Mouse (Mus musculus) testis, adult 2 months (tissue): ENCODE measurements at regions not wholly inside any gene's neighbourhood (a gene's known extent, or its start where the extent isn't known, plus 50 kb on each side); places are given as distances from the start of the nearest gene placed in this dataset.

Experiments used
- H3K27ac ChIP-seq: fragments of 200-500 bp; 2 replicates; pipeline ENCODE4 v1.5.1; 2012; ENCODE audit warnings: low read depth, low read length; ENCODE audit not compliant: control insufficient read depth, insufficient read depth
- H3K27me3 ChIP-seq: fragments of 200-500 bp; 2 replicates; pipeline ENCODE4 v1.6.1; 2012; ENCODE audit warnings: mild to moderate bottlenecking, low read length, moderate library complexity; ENCODE audit not compliant: control insufficient read depth, insufficient read depth
- H3K36me3 ChIP-seq: fragments of 200-500 bp; 2 replicates; pipeline ENCODE4 v1.6.1; 2012; ENCODE audit warnings: mild to moderate bottlenecking, low read length; ENCODE audit not compliant: control insufficient read depth, insufficient read depth
- H3K4me1 ChIP-seq: fragments of 200-500 bp; 2 replicates; pipeline ENCODE4 v1.6.1; 2012; ENCODE audit warnings: low read length; ENCODE audit not compliant: control insufficient read depth, insufficient read depth
- H3K4me3 ChIP-seq: fragments of 200-500 bp; 2 replicates; pipeline ENCODE4 v1.5.1; 2012; ENCODE audit warnings: low read depth, mild to moderate bottlenecking, low read length, moderate library complexity, mixed read lengths; ENCODE audit not compliant: control insufficient read depth
- CTCF ChIP-seq: fragments of 200-500 bp; IDR thresholded peaks from 2 replicates; pipeline ENCODE4 v1.5.1; 2012; ENCODE audit warnings: low read depth, mild to moderate bottlenecking, inconsistent platforms, low read length, moderate library complexity; ENCODE audit not compliant: control insufficient read depth, insufficient read depth, insufficient replicate concordance
- POLR2A ChIP-seq: fragments of 200-500 bp; IDR thresholded peaks from 2 replicates; pipeline ENCODE4 v1.6.1; 2012; ENCODE audit warnings: low read depth, mild to moderate bottlenecking, inconsistent platforms, low read length, moderate library complexity; ENCODE audit not compliant: control insufficient read depth

DNA sequence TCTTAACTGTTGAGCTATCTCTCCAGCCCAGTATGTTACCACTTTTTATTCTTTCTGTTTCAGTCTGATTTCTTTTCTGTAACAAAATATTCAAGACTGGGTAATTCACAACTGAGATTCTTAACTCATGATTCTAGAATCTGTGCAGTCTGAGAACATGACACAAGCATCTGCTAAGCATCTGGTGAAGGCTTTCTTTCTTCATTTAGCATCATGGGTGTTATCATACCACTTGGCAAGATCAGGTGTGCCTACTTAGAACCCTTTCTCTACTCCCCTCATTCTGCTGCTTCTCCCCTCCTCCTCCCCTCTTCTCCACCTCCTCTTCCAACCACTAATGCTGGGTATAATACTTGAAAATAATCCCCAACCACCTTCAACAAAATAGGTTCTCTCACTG lies 62.1 kb upstream of the Pfn2 start:
- TF ChIP-seq POLR2A (no peak), CTCF (no peak)
- H3K4me3 ChIP-seq, result no peak overlapping the region
- H3K4me1 ChIP-seq, result peaks cover 2% of the 10 kb centered on the region; the same call in 1 of the 2 replicates
- no peaks in the 10 kb centered on the region for H3K27me3 ChIP-seq
- H3K36me3 ChIP-seq, result no peaks in the 10 kb centered on the region
- H3K27ac ChIP-seq, result no peak overlapping the region

DNA sequence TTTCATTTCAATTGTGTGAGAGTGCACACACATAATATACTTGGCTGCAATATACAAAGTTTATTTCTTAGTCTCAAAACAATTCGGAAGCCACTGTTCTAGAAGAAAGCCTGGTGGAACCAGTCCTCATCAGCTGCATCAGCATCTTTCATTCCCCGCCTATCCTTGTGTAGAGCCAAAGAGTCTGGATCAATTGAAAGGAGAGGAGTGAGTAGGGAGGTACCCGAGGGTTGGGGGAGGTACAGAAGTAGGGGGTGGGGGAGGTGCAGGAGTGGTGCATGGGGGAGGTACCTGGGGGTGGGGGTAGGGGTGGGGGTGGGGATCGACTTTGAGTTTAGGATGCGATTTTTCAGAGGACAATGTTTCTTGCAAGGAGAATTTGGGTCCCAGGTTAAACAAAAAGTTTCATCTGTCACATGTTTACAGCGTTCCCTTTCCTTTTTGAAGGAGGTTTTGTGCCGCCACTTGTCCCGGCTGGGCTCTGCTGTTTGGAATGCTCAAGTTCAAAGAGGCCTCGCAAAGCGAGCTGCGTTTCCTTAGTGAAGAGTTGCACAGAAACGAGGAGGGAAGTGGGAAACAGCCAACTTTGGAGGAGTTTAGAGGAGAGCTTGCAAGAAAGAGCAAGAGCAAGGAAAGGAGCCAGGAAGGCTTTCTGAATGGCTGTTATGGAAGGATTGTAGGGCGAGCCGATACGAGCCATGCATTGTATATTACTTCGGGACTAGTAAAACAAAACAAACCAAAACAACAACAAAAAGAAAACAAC lies 64.1 kb upstream of the Pfn2 start:
- no peak for TF ChIP-seq POLR2A
- TF ChIP-seq CTCF, result no peak
- H3K4me1 ChIP-seq, result peaks cover 2% of the 10 kb centered on the region; the same call in 1 of the 2 replicates
- no peak overlapping the region for H3K4me3 ChIP-seq
- no peaks in the 10 kb centered on the region for H3K27me3 ChIP-seq
- H3K36me3 ChIP-seq, result no peaks in the 10 kb centered on the region
- no peak overlapping the region for H3K27ac ChIP-seq

DNA sequence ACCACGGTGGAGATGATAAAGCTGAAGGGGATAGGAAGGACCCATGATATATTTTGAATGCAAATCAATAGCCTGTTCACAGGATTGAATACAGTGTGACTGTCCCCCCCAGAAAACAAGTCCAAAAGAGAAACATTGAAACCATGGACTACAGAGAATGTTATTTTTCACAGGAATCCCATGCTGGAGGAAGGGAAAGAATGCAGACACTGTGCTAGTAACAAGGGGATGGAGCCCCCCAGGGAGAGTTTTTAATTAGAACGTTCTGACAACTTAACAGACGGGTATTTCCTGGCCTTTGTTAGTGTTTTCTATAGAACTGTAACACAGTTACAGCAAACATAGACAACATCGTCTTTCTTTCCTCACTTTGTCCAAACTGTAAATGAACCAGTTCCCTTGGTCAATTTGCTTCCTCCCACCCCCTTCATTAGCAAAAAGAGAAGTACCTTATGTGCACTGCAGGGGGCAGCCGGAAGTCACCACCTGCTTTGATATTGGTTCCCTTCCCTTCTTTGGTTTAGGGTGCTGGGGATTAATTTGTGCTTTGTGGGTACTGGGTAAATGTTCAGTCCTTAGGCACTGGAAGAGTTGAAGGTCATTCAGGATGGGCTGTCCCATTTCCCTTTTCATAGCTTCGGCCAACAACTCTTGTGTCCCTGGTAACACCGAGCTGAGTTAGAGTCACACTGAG lies 64.9 kb upstream of the Pfn2 start:
- no peak overlapping the region for H3K4me3 ChIP-seq
- no peak for TF ChIP-seq POLR2A
- no peak for TF ChIP-seq CTCF
- no peak overlapping the region for H3K27ac ChIP-seq
- no peaks in the 10 kb centered on the region for H3K27me3 ChIP-seq
- H3K4me1 ChIP-seq, result peaks cover 2% of the 10 kb centered on the region; the same call in 1 of the 2 replicates
- H3K36me3 ChIP-seq, result no peaks in the 10 kb centered on the region

DNA sequence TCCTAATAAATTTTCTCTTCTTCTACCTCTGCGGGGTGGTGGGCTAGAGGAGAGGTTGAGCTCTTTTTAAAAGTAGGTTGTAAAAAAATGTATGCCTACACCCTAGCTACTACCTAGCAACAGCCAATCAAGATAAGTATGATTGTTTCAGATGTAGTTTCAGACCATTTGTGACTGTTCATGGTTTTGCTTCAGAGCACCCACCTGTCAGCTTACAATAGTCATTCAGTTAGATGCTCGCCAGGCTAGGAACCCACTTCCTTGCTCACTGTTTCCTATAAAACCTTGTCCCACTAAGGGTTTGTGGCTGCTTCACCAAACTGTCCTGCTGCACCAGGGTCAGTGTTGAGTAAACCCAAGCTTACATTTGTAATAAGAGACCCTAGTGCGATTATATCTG lies 66.8 kb upstream of the Pfn2 start:
- TF ChIP-seq CTCF (no peak), POLR2A (no peak)
- Histone ChIP-seq H3K27ac (no peak overlapping the region), H3K4me1 (peaks cover 2% of the 10 kb centered on the region; the same call in 1 of the 2 replicates), H3K4me3 (no peak overlapping the region), H3K27me3 (no peaks in the 10 kb centered on the region), H3K36me3 (no peaks in the 10 kb centered on the region)

DNA sequence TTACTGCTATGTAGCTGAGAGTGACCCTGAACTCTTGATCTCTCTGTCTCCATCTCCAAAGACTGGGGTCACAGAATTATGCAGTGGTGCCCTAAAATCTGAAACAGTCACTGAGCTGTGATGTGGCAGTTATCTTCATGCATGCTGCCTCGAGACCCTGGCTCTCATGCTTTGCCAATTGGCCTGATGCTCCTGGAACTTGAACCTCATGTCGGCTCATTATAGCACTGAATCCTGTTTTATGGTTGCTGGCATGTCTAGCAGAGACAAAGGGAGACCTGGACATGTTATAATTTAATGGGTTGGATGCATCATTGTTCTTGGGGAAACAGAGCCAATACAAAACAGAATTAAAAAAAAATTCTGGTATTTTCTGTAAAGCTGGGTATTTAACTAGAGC lies 71.0 kb upstream of the Pfn2 start:
- H3K36me3 ChIP-seq, result no peaks in the 10 kb centered on the region
- no peaks in the 10 kb centered on the region for H3K4me1 ChIP-seq
- H3K4me3 ChIP-seq, result no peak overlapping the region
- H3K27ac ChIP-seq, result no peak overlapping the region
- no peak for TF ChIP-seq CTCF
- TF ChIP-seq POLR2A, result no peak
- H3K27me3 ChIP-seq, result no peaks in the 10 kb centered on the region

DNA sequence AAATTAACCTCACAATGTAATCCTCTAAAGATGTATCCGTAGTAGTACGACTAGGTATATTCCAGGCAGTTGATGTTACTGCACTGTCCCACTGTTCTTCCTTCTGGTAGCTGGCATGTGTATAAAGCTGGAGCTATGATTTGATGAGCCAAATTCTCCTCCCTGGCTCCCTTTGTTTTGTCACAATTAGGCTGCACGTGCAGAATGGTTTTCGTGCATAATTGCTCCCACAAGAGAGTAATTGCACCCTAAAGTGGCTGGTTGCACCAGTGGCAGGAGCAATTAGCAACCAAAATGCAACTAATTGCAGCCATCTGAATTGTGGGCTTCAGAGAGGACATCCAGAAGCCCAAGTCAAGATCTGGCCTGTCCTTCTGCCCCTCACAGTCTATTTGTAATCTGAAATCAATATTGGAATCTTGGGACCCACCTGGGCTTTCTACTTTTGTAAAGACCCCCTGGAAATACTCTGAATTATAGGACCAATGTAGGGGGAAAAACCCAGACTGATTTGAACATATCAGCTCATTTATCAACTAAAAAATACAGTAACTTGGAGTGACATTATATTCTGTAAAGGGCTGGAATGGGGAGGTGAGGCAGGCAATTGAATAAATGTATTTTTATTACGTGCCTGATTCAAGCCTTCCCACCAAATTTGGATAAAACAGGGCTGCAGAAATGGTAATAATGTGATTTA lies 71.7 kb upstream of the Pfn2 start:
- Histone ChIP-seq H3K27ac (no peak overlapping the region), H3K36me3 (no peaks in the 10 kb centered on the region), H3K27me3 (no peaks in the 10 kb centered on the region), H3K4me3 (no peak overlapping the region), H3K4me1 (no peaks in the 10 kb centered on the region)
- TF ChIP-seq POLR2A (no peak), CTCF (no peak)

DNA sequence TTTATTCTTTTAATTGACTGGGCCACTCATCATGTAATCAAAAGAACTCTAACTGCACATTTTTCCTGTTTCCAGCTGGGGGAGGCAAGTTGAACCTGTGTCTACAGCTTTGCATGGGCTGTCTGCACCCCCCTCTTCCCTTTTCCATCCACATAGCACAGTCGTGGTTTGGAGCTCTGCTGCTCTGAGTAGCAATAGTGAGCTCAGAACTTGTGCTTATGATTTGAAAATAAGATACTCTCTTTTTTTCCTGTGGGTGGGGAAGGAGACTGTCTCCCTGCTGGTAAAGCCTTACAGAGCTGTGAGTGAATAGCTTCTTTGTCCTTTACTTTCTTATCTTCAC lies 72.2 kb upstream of the Pfn2 start:
- no peak overlapping the region for H3K4me3 ChIP-seq
- H3K27me3 ChIP-seq, result no peaks in the 10 kb centered on the region
- H3K36me3 ChIP-seq, result no peaks in the 10 kb centered on the region
- no peaks in the 10 kb centered on the region for H3K4me1 ChIP-seq
- no peak for TF ChIP-seq POLR2A
- TF ChIP-seq CTCF, result no peak
- H3K27ac ChIP-seq, result no peak overlapping the region
